Mouse (Mus musculus): ENCODE results near the gene Hfe2.
"Not testable (repeated sequence)": the region's sequence is repeated elsewhere in the genome, so short reads cannot be mapped to it uniquely, and the experiment has no call there.

The Hfe2 gene

DNA sequence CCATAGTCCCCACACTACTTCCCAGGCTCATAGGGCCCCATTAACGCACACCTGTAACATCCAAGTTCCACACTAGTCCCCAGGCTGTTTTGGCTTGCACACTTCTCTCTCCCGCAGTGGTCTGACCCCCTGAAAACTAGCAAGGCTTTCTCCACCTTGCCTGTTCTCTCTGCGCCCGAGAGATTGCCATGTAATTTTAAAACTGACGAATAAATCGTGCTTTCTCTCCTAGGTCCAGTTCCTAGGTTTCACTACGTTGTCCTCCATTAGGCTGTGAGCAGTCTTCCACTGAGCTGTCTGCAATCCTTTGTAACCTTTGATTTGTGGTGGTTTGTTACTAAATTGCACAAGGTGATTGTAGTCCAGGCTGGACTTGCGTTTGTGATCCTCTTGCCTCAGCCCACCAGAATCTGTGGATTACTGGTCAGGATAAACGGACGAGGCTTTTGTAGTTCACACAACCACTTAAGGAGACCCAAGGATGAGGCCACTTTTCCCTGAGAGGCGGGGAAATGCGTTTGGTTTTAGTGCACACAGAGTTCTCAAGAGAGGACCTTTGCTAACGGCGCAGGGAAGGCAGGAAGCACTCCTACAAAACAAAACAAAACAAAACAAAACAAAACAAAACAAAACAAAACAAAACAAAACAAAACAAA is 28.2 kb upstream of the Hfe2 start:
- DNase-seq = not testable (repeated sequence)

DNA sequence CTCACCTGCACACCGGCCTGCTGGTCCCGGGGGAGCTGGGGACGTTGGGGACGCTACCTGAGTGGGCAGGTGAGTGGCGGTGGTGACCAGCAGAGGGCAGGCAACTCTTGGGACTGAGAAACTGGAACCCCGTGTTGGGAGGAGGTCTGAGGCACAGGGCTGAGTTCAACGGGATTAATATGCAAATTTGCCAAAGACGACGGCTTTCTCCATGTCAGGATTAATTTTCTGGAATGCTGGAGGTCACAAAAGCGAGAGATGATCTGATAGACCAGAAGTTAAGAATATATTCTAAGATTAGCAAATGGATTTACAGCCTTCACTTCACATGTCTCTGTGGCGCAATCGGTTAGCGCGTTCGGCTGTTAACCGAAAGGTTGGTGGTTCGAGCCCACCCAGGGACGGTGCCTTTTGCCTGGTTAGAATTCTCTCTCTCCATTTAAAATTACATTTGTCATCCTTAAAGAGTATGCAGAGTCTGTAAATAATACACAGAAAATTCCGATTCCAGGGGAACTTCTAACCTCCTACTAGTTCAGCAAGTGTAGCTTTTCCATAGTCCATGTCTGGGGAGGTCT is 27.4 kb upstream of the Hfe2 start:
- peak; percentile 84 for DNase-seq

DNA sequence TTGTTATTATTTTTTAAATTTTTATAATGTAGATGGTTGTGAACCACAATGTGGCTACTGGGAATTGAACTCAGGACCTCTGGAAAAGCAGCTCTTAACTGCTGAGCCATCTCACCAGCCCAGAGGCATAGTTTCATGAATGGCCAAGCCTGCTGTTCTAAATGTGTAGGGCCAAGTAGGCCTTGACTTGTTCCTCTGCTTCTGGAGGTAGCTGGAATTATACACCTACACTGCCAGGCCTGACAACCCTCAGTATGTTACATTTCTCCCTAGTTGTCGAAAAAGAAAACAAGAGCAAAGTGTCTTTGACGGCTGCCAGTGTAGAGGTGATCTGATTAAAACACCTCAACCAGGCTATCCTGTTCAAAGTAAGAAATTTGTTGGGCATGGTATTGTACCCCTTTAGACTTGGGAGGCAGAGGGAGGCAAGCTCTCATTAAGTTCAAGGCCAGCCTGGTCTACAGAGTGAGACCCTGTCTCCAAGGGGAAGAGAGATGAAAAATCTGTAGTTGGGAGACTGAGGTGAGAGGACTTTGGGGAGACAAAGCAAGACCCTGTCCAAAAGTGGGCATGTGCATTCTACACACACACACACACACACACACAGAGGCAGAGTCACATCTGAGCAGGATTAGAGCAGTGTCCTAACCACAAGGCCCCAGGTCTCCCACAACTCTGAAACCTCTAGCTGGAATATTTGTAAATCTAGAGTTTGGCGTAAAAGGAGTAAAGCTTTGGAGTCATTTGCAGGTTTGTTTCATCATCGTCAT is 26.3 kb upstream of the Hfe2 start:
- no peak for DNase-seq

DNA sequence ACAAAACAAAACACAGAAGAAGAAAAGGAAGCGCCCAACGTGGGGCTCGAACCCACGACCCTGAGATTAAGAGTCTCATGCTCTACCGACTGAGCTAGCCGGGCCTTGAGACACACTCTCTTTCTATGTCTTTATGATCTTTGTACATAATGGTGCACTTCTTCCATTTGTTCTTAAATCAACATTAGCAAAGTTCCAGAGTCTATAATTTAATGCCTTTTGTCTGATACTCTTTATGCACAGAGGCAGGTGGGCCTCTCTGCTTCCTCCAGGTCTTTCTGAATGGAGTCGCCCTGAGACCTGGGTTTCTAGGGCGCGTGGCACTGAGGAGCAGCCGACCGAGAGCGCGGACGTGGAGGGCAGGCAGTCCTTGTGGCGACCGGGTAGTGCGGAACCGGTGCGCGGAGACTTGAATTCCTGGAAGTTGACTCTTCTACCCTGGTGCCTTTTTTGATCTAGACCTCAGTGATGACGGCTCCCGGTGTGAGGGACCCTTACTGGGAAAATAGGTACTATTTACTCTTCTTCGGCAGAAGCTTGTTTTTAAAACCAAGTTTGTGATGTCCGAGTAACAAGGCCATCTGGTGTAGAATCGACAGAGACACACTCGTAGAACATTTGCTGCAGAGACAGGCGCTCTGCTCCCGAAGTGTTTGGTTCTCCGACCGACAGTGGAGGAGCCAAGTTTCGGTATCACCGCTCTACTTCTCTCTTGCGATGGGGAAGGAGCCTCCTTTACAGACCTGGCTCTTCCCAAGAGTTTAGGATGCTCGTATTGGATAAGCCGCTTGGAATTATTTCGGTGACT is 25.3 kb upstream of the Hfe2 start:
- DNase-seq = peak; percentile 82

DNA sequence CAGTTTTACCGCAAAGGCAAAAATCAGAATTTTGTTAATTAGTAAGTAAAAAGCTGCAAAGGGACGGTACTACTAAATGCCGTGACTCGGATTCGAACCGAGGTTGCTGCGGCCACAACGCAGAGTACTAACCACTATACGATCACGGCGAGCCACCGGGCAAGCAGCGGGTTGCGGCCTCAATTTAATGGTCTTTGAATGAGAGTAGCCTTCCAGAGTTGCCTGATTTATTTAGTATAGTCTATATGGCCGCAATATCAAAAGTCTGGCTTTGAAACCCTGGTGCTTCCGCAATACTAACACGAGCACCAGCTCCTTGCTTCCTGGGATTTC is 24.7 kb upstream of the Hfe2 start:
- DNase-seq = peak; percentile 96

DNA sequence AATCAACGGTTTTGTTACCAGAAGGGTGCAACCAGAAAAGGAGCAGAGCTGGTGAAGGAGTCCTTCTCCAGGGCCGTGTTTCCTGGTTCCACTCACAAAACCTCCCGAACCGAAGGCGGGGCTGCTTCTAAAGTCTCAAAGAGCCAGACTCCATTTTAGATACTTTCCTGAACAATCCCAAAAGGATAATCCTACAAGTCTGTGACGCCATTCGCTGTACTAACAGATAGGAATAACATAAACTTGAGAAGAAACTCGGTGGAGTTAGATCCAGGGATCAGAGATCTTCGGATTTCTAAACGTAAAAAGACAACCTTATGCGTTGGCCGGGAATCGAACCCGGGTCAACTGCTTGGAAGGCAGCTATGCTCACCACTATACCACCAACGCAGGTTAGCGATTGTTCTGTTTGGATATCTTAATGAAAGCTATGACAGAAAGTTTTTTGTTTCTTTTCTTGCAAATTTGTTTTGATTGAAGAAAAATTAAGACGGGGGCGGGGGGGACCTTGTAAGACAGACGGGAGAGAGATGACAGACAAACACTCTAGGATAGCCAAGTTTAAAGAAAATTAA is 24.2 kb upstream of the Hfe2 start:
- peak; percentile 92 for DNase-seq

DNA sequence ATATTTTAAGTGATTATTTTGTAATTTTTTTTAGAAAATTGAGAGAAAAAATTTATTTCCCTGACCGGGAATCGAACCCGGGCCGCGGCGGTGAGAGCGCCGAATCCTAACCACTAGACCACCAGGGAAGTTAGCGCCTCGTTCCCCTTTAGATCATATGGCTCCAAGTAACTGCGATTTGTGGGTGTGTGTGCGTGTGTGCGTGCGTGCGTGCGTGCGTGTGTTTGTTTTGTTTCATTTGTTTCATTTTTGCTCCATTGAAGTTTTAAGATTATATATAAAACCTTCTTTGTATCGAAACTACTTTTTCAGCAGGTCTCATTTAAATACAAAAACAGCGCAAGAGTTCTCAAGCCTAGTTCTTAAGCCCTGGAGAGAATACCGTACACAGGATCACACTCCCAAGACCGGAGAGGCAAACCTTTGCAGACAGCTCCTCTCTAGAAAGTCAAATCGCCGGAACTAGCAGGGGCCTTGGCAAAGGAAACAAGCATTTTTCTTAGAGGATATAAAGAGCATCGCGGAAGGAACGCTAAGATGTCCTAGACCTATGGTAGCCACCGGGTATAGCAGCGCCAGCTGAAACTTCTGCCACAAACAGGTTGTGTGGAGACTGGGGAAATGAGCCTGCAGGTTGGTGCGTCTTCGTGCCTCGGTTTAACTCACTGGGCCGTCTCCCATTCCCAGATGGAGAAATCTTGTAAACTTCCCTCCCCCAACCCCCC is 23.4 kb upstream of the Hfe2 start:
- DNase-seq = peak; percentile 91

DNA sequence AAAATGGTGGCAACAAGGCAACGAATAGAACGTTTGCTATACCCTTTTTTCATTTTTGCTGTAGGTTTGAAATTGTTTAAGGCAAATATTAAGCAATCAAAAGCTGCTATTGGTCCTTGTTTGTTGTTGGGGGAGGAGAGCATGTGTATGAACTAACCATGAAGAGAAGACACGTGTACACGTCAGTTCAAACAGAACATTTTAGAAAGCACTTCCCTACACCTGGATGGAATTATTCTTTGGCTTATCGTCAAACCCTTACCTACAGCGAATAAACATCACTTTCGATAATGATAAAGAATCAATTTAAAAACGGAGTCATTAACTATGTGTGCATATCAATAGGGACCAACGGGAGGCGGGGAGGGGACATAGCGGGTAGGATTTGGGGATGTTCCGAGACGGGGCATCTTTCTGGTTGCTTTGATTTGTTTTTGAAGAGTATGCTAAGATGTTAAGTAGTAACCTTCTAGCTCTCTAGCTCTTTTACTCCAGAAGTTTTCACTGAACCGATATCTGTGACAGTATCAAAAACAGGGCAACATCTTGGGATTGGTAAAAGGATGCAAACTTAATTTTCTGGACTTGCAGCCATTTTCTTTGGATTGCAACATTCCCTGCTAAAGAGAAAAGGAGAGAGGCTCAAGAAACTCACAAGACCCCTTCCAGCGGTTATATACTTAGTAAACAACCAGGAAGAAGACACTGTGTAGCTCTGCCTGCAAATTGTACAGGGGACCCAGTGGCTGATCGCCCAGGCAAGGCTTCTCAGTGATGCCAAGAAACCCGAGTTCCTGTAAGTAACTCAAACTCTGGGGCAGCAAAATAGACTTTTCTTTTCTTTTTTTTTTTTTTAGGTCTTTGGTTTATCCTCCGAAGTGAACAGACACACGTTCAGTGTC is 22.5 kb upstream of the Hfe2 start:
- no peak for DNase-seq

DNA sequence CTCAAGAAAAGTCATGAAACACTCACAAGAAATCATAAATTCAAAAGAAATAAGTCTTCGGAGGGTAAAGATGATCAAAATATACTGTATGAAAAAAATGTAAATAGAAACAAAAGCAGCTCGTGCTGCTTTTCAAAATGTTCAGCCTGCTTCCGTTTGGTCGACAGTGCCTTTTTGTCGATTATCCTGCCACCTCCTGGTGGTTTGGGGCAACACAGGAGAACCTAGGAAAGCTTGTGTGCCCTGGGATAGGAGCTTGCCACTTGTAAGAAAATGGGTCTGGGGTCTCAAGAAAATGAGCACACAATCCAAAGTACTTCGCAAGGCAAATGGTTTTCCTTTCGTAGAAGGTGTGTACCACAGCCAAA is 21.9 kb upstream of the Hfe2 start:
- peak; percentile 80 for DNase-seq

DNA sequence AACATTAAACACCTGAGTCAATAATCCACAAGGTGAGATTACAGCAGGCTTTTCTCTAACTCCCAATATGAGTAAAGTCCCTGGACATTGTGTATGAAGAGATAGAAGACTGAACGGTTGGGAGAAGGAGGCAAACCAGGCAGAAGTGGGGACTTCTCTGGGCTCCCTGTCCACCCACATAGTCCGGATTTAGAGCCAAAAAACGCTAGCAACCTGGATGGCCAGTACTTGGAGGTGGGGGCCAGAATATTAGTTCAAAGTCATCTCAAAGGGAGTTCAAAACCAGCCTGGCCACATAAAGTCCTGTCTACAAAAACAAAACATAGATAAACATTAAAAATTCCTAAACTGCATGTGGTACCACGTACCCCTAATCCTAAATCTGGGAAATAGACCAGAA is 21.0 kb upstream of the Hfe2 start:
- no peak for DNase-seq

DNA sequence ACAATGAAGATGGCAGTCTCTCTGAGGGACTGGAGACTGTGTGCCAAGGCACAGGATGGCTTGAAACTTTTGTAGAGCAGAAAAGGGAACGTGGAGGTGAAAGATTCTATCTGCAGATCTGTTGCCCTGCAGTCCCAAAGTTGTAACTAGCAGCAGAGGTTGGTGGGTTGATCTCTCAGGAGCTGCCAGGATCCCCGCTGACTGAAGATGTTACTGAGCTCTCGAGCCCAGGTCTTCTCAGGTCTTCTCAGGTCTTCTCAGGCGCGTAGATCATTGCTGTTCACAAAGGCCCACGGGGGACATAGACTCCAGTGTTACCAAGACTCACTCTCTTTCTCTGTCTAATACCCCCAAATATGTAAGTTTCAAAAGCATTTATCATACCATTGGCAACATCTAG is 20.0 kb upstream of the Hfe2 start:
- no peak for DNase-seq

DNA sequence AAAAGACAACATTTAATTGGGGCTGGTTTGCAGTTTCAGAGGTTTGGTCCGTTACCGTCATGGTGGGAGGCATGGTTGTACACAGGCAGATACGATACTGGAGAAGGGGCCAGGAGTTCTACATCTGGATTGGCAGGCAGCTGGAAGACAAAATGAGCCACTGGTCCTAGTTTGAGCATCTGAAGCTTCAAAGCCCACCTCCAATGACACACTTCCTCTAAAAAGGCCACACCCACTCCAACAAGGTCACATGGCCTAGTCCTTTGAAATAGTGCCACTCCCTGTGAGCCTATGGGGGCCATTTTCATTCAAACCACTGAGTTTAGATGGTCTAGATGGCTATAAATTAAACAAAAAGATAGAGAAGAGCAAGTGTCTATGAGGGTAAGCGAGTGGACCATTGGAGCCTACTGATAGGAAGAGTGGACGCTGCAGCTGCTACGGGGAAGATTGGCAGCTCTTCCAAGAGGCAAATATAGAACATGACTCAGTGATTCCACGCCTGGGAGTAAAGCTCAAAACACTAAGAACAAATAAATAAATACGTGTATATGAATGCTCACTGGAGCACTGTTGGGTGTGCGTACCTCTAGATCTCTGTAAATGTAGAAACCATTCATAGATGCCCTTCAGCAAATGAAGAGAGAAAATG is 18.4 kb upstream of the Hfe2 start:
- no peak for DNase-seq

DNA sequence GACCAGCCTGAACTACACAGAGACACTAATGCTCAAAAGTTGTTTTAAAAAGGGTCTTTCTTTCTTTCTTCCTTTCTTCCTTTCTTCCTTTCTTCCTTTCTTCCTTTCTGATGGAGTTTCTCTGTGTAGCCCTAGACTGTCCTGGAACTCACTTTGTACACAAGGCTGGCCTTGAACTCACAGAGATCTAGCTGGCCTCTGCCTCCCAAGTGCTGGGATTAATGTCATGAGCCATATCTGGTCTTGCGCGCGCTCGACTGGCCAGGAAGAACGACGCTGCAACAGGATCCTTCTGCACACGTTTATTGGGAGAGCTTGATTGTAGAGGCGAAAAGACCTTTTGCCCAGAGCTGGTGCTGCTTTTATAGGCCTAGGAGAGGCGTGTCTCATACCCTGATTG is 17.0 kb upstream of the Hfe2 start:
- DNase-seq = not testable (repeated sequence)

DNA sequence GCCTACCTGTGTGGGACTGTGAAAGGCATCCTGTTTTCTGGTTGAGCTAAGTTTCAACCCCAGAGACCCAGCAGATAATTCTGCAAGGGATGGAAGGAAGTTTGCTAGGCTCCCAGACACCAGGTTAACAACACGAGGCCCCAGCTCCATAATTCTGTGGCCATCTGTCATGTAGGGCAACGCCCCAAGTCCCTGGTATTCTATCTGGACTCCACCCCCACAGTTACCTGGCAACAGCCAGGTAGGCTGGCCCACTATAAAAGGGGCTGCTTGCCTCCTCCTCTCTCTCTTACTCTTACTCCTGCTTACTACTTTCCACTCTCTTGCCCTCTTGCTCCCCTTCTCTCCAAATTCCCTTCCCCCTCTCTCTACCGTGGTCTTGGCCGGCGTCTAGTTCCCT is 4.8 kb upstream of the Hfe2 start:
- no peak for DNase-seq

DNA sequence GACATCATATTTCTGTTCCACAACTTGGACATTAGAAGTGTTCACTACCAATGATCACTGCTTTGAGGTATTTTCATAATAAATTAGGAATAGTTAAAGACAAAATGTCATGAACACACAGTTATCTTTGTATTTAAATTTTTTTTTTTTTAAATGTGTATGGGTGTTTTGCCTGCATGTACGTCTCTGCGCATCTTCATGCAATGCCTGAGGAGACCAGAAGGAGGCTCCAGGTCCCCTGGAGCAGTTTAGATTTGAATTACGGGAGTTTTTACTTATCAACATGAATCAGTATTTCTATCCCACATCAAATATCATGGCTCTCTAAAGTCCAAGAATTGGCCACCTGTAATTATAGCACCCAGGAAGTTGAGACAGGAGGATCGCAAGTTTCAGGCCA is 2.8 kb upstream of the Hfe2 start:
- DNase-seq = no peak

DNA sequence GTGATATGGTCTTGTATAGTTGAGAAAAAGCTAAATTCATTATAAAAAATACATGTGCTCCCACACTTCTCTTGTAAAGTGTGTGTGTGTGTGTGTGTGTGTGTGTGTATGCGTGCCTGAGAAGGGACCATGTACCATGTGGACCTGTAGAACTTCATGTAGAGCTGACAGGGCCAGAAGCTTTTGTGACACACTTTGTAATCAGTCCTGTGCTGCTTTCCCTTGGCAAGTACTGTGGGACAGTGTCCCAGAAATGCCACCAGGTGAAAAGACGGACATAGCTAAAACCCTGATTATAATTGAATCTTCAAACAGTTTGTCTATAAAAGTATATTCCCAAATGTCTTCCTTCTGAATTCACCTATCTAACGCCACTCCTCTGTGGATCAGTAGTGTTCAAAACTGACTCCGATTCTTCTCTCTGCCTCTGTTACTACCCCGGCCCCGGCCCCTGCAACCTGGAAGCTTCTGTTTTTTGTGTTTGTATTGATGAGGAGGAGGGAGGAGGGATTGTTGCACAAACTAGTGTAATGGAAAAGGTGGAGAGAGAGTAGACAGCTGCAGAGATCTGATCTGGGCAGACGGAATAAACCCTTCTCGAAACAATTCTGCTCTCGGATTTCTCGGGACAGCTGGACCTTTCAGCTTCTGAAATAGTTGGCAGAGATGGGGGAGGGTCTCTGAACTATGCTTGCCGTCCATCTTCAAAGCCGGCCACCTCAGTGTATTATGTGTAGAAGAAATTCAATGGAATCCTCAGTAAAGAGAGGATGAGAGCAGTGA is 753 bp upstream of the Hfe2 start:
- DNase-seq = no peak

DNA sequence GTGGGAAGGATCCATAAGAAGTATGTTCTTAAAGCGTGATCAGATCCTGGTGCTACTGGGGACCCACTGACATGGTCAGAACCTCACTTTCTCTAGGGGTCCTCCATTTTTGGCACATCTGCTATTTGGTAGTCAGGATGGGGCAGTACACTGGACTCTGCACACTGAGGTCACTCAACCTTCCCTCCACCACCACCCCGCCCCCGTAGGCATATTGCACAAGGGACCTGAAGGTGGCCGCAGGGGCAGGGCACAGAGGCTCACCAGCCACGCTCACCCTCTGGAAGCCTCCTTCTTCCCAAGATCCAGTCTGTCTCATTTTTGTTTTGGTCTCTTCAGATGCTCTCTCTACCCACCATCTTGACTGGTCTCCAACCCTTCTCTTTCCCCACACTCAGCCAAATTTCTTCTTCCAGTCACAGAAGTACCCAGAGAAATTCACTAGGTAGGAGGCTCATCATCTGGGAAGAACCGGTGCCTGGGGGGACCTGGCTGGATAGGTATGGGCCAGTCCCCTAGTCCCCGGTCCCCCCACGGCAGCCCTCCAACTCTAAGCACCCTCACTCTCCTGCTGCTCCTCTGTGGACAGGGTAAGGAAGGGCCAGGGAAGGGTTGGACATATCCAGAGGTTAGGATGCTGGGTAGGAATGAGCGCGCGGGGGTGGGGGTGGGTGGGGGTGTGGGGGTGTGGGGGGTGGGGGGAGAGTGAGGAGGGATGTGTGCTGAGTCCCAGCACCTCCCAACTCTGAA is 1.2 kb downstream of the Hfe2 start:
- DNase-seq = no peak

DNA sequence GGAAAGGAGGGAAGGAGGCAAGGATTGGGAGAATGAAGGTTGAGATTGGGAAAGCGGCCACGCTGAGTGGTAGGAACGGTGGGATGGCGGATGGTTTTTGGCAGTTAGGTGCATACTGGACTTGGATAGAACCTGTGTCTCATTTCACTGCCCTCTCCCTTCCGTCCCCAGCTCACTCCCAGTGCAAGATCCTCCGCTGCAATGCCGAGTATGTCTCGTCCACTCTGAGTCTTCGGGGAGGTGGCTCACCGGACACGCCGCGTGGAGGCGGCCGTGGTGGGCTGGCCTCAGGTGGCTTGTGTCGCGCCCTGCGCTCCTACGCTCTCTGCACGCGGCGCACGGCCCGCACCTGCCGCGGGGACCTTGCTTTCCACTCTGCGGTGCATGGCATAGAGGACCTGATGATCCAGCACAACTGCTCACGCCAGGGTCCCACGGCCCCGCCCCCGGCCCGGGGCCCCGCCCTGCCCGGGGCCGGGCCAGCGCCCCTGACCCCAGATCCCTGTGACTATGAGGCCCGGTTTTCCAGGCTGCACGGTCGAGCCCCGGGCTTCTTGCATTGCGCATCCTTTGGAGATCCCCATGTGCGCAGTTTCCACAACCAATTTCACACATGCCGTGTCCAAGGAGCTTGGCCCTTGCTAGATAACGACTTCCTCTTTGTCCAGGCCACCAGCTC is 2.0 kb downstream of the Hfe2 start:
- DNase-seq = no peak

DNA sequence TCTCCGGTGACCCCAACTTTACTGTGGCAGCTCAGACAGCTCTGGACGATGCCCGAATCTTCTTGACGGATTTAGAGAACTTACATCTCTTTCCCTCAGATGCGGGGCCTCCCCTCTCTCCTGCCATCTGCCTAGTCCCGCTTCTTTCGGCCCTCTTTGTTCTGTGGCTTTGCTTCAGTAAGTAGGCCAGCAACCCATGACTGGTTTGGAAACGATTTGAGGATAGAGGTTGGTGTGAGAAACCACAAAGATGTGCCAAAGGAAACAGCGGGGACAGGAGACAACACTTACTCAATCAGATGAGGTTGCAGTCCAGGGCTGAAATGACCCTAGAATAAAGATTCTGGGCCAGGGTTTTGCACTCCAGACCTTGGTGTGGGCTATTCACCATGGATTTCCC is 3.5 kb downstream of the Hfe2 start:
- no peak for DNase-seq
